In genomic region chr2:27017802-27018201, GRCm38 (mm10) we compare ENCODE assay signal across 8 mouse cellular contexts. TPM values are rescaled to one million over a fixed set of nuclear protein-coding genes. Genes with fewer than 3 reads are reported as not detected.
A peak's percentile ranks its signal among the peaks of the same experiment; 100 is the strongest.
DNase-seq lines count a peak whose midpoint lies in the region; ATAC-seq and TF ChIP-seq lines count a peak whose summit lies in the region.
"Had no signal": no experiment of that assay in that cellular context is flagged by ENCODE, and none has a peak within 500 bp of the region (broad histone marks: within the 10 kb centered on the region; RNA-seq: fewer than 3 reads in every experiment).

No protein-coding gene starts in this region.

- ATAC-seq in heart, embryonic 16.5 days (replicated peaks; ENCODE audit: extremely low read depth, insufficient read depth, low FRiP score): peak; percentile 50; the same call in 1 of the 2 replicates
- peak; percentile 79 for ATAC-seq in megakaryocyte, adult 5-6 weeks (ENCODE audit: poor library complexity, severe bottlenecking)

- H3K4me3 ChIP-seq in heart, embryonic 16.5 days (ENCODE audit: low read length): no peak overlapping the region
- H3K4me3 ChIP-seq in small intestine, adult 2 months (ENCODE audit: low read depth, low read length): no peak overlapping the region

- peaks cover 23% of the 10 kb centered on the region for H3K36me3 ChIP-seq in heart, embryonic 16.5 days (ENCODE audit: control insufficient read depth, insufficient read depth)
- peaks cover 38% of the 10 kb centered on the region for H3K36me3 ChIP-seq in small intestine, adult 2 months (ENCODE audit: control insufficient read depth, insufficient read depth, low read length)

- no peaks in the 10 kb centered on the region for H3K27me3 ChIP-seq in heart, embryonic 16.5 days (ENCODE audit: control insufficient read depth, insufficient read depth, low read length)
- no peaks in the 10 kb centered on the region for H3K27me3 ChIP-seq in small intestine, adult 2 months (ENCODE audit: control insufficient read depth, insufficient read depth, low read length)

- H3K27ac ChIP-seq in heart, embryonic 16.5 days (ENCODE audit: low read length): no peak overlapping the region
- H3K27ac ChIP-seq in small intestine, adult 2 months (ENCODE audit: insufficient read depth, low read depth, low read length): no peak overlapping the region
- H3K27ac ChIP-seq: macrophage had no signal

- H3K4me1 ChIP-seq in heart, embryonic 16.5 days (ENCODE audit: control insufficient read depth, insufficient read depth, low read length): no peaks in the 10 kb centered on the region
- H3K4me1 ChIP-seq in small intestine, adult 2 months (ENCODE audit: control insufficient read depth, insufficient read depth, insufficient read length, low read length): no peaks in the 10 kb centered on the region

- 52% methylated on average over 5 of the region's 5 CpGs for WGBS in heart, embryonic 16.5 days
- 49% methylated on average over 5 of the region's 5 CpGs for WGBS in small intestine, adult 2 months

- TF ChIP-seq CTCF in small intestine, adult 2 months (IDR thresholded peaks at IDR 0.05; ENCODE audit: extremely low read depth, insufficient read length, insufficient replicate concordance, low read depth, low read length): peak; percentile 98; the same call in 1 of the 2 replicates

- H3K4me2 ChIP-seq in heart, embryonic 16.5 days (ENCODE audit: low read depth, low read length): no peak overlapping the region

- no peak overlapping the region for H3K9ac ChIP-seq in heart, embryonic 16.5 days (ENCODE audit: low read length)

- peak; percentile 65 for DNase-seq in ES-CJ7 (ENCODE audit: low read depth, low spot score)
- DNase-seq in adrenal gland, adult 18-20 months (ENCODE audit: low spot score in 2 of 2): peak; percentile 67 to 76
- DNase-seq in embryo, embryonic 11.5 days (ENCODE audit: low read depth, low spot score): peak; percentile 44
- DNase-seq in layer of hippocampus, postnatal 10 days (ENCODE audit: low spot score in 2 of 2): peak; percentile 83 to 84

- no peaks in the 10 kb centered on the region for H3K9me3 ChIP-seq in heart, embryonic 16.5 days (replicated peaks; ENCODE audit: control insufficient read depth, low read length)

- TF ChIP-seq POLR2A in small intestine, adult 2 months (IDR thresholded peaks at IDR 0.05; ENCODE audit: low read depth, low read length): no peak

RNA-seq across cellular contexts. Expression of gene Cacfd1, which starts 8.1 kb away (rescaled TPM):
- total RNA-seq in adrenal gland, adult 18-20 months (2021): 10 to 100 TPM; 46.9 to 62.8 TPM
- polyA plus RNA-seq in heart, embryonic 16.5 days (2015; fragmentation: Nextera tagmentation; extraction: Ambion mirVana): 41.4 and 44.2 TPM in 2 replicates
- 10 to 100 TPM; 63.2 to 63.3 TPM for total RNA-seq in layer of hippocampus, postnatal 10 days (2021)
- 11.9 and 14.9 TPM in 2 replicates for total RNA-seq in megakaryocyte, adult 5-6 weeks (2015)
- total RNA-seq in megakaryocyte, adult 5-6 weeks (2017): 4.7 and 7.5 TPM in 2 replicates
- polyA plus RNA-seq in small intestine, adult 2 months (2012; rRNA removed): 39.5 and 49.1 TPM in 2 replicates

RNA-seq across cellular contexts. Expression of gene Slc2a6, which starts 10.0 kb away (rescaled TPM):
- 1 to 10 TPM in 1 of 2 experiments, under 1 TPM in 1; 0.33 to 1.1 TPM for total RNA-seq in adrenal gland, adult 18-20 months (2021)
- 0.64 and 0.65 TPM in 2 replicates for polyA plus RNA-seq in heart, embryonic 16.5 days (2015; fragmentation: Nextera tagmentation; extraction: Ambion mirVana)
- total RNA-seq in layer of hippocampus, postnatal 10 days (2021): 10 to 100 TPM; 44.3 to 44.9 TPM
- total RNA-seq in megakaryocyte, adult 5-6 weeks (2015): 23.0 and 23.3 TPM in 2 replicates
- total RNA-seq in megakaryocyte, adult 5-6 weeks (2017): 39.1 and 40.0 TPM in 2 replicates
- polyA plus RNA-seq in small intestine, adult 2 months (2012; rRNA removed): 6.1 and 6.7 TPM in 2 replicates

RNA-seq across cellular contexts. Expression of gene Adamts13, which starts 44.6 kb away (rescaled TPM):
- total RNA-seq in adrenal gland, adult 18-20 months (2021): not detected
- polyA plus RNA-seq in heart, embryonic 16.5 days (2015; fragmentation: Nextera tagmentation; extraction: Ambion mirVana): not detected in 2 replicates
- total RNA-seq in layer of hippocampus, postnatal 10 days (2021): 1 to 10 TPM; 1.3 to 1.4 TPM
- total RNA-seq in megakaryocyte, adult 5-6 weeks (2015): 0.04 TPM in 1 of 2 replicates, not detected in the other
- 0.24 and 0.95 TPM in 2 replicates for total RNA-seq in megakaryocyte, adult 5-6 weeks (2017)
- 0.94 and 1.1 TPM in 2 replicates for polyA plus RNA-seq in small intestine, adult 2 months (2012; rRNA removed)
- polyA plus RNA-seq: macrophage had no signal

RNA-seq across cellular contexts. Expression of gene Rexo4, which starts 53.6 kb away (rescaled TPM):
- total RNA-seq in adrenal gland, adult 18-20 months (2021): 10 to 100 TPM; 38.5 to 41.3 TPM
- polyA plus RNA-seq in heart, embryonic 16.5 days (2015; fragmentation: Nextera tagmentation; extraction: Ambion mirVana): 26.5 and 31.3 TPM in 2 replicates
- total RNA-seq in layer of hippocampus, postnatal 10 days (2021): 10 to 100 TPM; 49.2 to 51.9 TPM
- 19.4 and 21.1 TPM in 2 replicates for total RNA-seq in megakaryocyte, adult 5-6 weeks (2015)
- 69.1 and 72.6 TPM in 2 replicates for total RNA-seq in megakaryocyte, adult 5-6 weeks (2017)
- polyA plus RNA-seq in small intestine, adult 2 months (2012; rRNA removed): 11.3 and 14.7 TPM in 2 replicates

RNA-seq across cellular contexts. Expression of gene Mymk, which starts 54.2 kb away (rescaled TPM):
- not detected for total RNA-seq in adrenal gland, adult 18-20 months (2021)
- 0.84 and 1.1 TPM in 2 replicates for polyA plus RNA-seq in heart, embryonic 16.5 days (2015; fragmentation: Nextera tagmentation; extraction: Ambion mirVana)
- 1 to 10 TPM; 1.0 to 1.4 TPM for total RNA-seq in layer of hippocampus, postnatal 10 days (2021)
- total RNA-seq in megakaryocyte, adult 5-6 weeks (2015): not detected in 2 replicates
- total RNA-seq in megakaryocyte, adult 5-6 weeks (2017): not detected in 2 replicates
- 0.18 TPM in 1 of 2 replicates, not detected in the other for polyA plus RNA-seq in small intestine, adult 2 months (2012; rRNA removed)
- polyA plus RNA-seq: macrophage had no signal

Comparison
In these comparisons a context has a peak if more than half of its experiments do, and no peak if none do; other contexts are left out.
1. RNA of gene Slc2a6, which starts 10.0 kb away (total RNA-seq): 44.3 to 44.9 TPM in layer of hippocampus, postnatal 10 days and 23.0 to 40.0 TPM in megakaryocyte, adult 5-6 weeks; 0.33 to 1.1 TPM in adrenal gland, adult 18-20 months; every median in the first group is over 10 times any median in the second.
2. Peak in every context shown above with its lines, with median percentiles within 50 percentile points of each other: DNase-seq.